Mouse (Mus musculus) hindbrain, postnatal 0 days (tissue): ENCODE measurements around the gene Zfp513. TPM values are rescaled to one million over a fixed set of nuclear protein-coding genes. Genes with fewer than 3 reads are reported as not detected.

Experiments used
- ATAC-seq: fragments of 200-750 bp; cut with Nextera tagmentation; 2 replicates; pipeline ENCODE4 v1.8.0; 2017; ENCODE audit warnings: mild to moderate bottlenecking, moderate TSS enrichment, moderate library complexity
- DNase-seq: peaks from one replicate; pipeline ENCODE4 v3.0.0-alpha.2; 2015; ENCODE audit warnings: low spot score
- H3K27ac ChIP-seq: fragments of 300-500 bp; sonication (generic); 2 replicates; pipeline ENCODE4 v1.5.1; 2014; ENCODE audit warnings: mild to moderate bottlenecking
- H3K27me3 ChIP-seq: fragments of 300-500 bp; sonication (generic); 2 replicates; pipeline ENCODE4 v1.6.1; 2014; ENCODE audit warnings: low read length, mixed read lengths; ENCODE audit not compliant: insufficient read depth
- H3K36me3 ChIP-seq: fragments of 300-500 bp; sonication (generic); 2 replicates; pipeline ENCODE4 v1.6.1; 2014; ENCODE audit warnings: low read length, mixed read lengths; ENCODE audit not compliant: insufficient read depth
- H3K4me1 ChIP-seq: fragments of 300-500 bp; sonication (generic); 2 replicates; pipeline ENCODE4 v1.6.1; 2014; ENCODE audit warnings: antibody characterized with exemption, low read length, mixed read lengths; ENCODE audit not compliant: insufficient read depth
- H3K4me2 ChIP-seq: fragments of 300-500 bp; sonication (generic); 2 replicates; pipeline ENCODE4 v1.6.1; 2014; ENCODE audit warnings: low read depth, mild to moderate bottlenecking, low read length, moderate library complexity, mixed read lengths
- H3K4me3 ChIP-seq: fragments of 300-500 bp; sonication (generic); 2 replicates; pipeline ENCODE4 v1.5.1; 2014; ENCODE audit warnings: low read length
- H3K9ac ChIP-seq: fragments of 300-500 bp; sonication (generic); replicated peaks from 2 replicates; pipeline ENCODE4 v1.6.1; 2014; ENCODE audit warnings: mild to moderate bottlenecking, low read length, moderate library complexity, mixed read lengths
- H3K9me3 ChIP-seq: fragments of 300-500 bp; sonication (generic); 2 replicates; pipeline ENCODE4 v1.6.1; 2016; ENCODE audit warnings: low read length, mixed read lengths
- CTCF ChIP-seq: IDR thresholded peaks from 2 replicates; pipeline ENCODE4 v1.5.1; 2016; ENCODE audit warnings: antibody characterized with exemption, control low read depth, low read depth
- WGBS: fragments of 180-500 bp; shearing (Covaris S2); extraction: QIAGEN DNeasy Blood & Tissue Kit; methylation state at CpG from one replicate; pipeline ENCODE4 v1.1.7; 2014; 5-methylcytosine and 5-hydroxymethylcytosine counted together
- polyA plus RNA-seq: library from polyadenylated mRNA; unstranded; fragments of >200 nt; fragmentation: Nextera tagmentation; extraction: Ambion mirVana; gene quantifications from 2 replicates; pipeline ENCODE4 v1.2.1, GENCODE M21; 2015
- total RNA-seq: library from RNA; depleted of rRNA; stranded (reverse); fragments of >200 nt; gene quantifications from 2 replicates; pipeline ENCODE4 v1.2.3, GENCODE M21; 2014; rRNA removed

Zfp513 gene
- total and polyA plus RNA-seq, 2 experiments from 2014 or later = 9.6 to 11.4 TPM

- DNase-seq (no peak), ATAC-seq (no peak)
- H3K9ac ChIP-seq = no peak overlapping the region
- WGBS = 83% methylated on average over 4 of the region's 4 CpGs
- no peak overlapping the region for H3K4me2 ChIP-seq
- H3K9me3 ChIP-seq = no peaks in the 10 kb centered on the region
- H3K4me3 ChIP-seq = no peak overlapping the region
- H3K36me3 ChIP-seq = no peaks in the 10 kb centered on the region
- H3K27me3 ChIP-seq = no peaks in the 10 kb centered on the region
- 0 out of 2 replicates have a peak, but pooled peaks cover 5% of the 10 kb centered on the region for H3K4me1 ChIP-seq
- no peak overlapping the region for H3K27ac ChIP-seq
- no peak for TF ChIP-seq CTCF
These were observed 52.3 kb downstream of the Zfp513 start for GRCm38 (mm10) chr5:31149781-31150180.

Other genes starting within 250 kb of the Zfp513 start
- gene Preb, start 241.9 kb downstream of the Zfp513 start, total RNA-seq = 43.7 and 49.6 TPM in 2 replicates
- 104 and 106 TPM in 2 replicates for gene Preb, start 241.9 kb downstream of the Zfp513 start, polyA plus RNA-seq
- 0.04 TPM in 1 of 2 replicates, not detected in the other for gene Tcf23, start 233.6 kb downstream of the Zfp513 start, total RNA-seq
- gene Tcf23, start 233.6 kb downstream of the Zfp513 start, polyA plus RNA-seq = 0.06 TPM in 1 of 2 replicates, not detected in the other
- gene Atraid, start 154.0 kb downstream of the Zfp513 start, total RNA-seq = 152 and 155 TPM in 2 replicates
- 240 and 242 TPM in 2 replicates for gene Atraid, start 154.0 kb downstream of the Zfp513 start, polyA plus RNA-seq
- gene Slc5a6, start 153.4 kb downstream of the Zfp513 start, total RNA-seq = 40.9 and 46.7 TPM in 2 replicates
- gene Slc5a6, start 153.4 kb downstream of the Zfp513 start, polyA plus RNA-seq = 27.9 and 33.7 TPM in 2 replicates
- 56.2 and 58.8 TPM in 2 replicates for gene Cad, start 147.5 kb downstream of the Zfp513 start, total RNA-seq
- 8.1 and 9.1 TPM in 2 replicates for gene Cad, start 147.5 kb downstream of the Zfp513 start, polyA plus RNA-seq
- not detected in 2 replicates for gene Dnajc5g, start 96.0 kb downstream of the Zfp513 start, total RNA-seq
- gene Dnajc5g, start 96.0 kb downstream of the Zfp513 start, polyA plus RNA-seq = not detected in 2 replicates
- gene Slc30a3, start 94.1 kb downstream of the Zfp513 start, total RNA-seq = 40.2 and 47.5 TPM in 2 replicates
- 33.5 and 37.2 TPM in 2 replicates for gene Slc30a3, start 94.1 kb downstream of the Zfp513 start, polyA plus RNA-seq
- gene Trim54, start 85.6 kb downstream of the Zfp513 start, total RNA-seq = 0.22 and 0.52 TPM in 2 replicates
- gene Trim54, start 85.6 kb downstream of the Zfp513 start, polyA plus RNA-seq = not detected in 2 replicates
- gene Ucn, start 63.5 kb downstream of the Zfp513 start, total RNA-seq = not detected in 2 replicates
- 0.44 and 0.54 TPM in 2 replicates for gene Ucn, start 63.5 kb downstream of the Zfp513 start, polyA plus RNA-seq
- 66.1 and 75.0 TPM in 2 replicates for gene Mpv17, start 48.1 kb downstream of the Zfp513 start, total RNA-seq
- gene Mpv17, start 48.1 kb downstream of the Zfp513 start, polyA plus RNA-seq = 49.1 and 52.1 TPM in 2 replicates
- gene Gm29609, start 22.4 kb downstream of the Zfp513 start, total RNA-seq = 1.8 and 9.8 TPM in 2 replicates
- 1.9 and 2.9 TPM in 2 replicates for gene Gm29609, start 22.4 kb downstream of the Zfp513 start, polyA plus RNA-seq
- 40.8 and 65.6 TPM in 2 replicates for gene Gtf3c2, start 22.2 kb downstream of the Zfp513 start, total RNA-seq
- 45.1 and 46.1 TPM in 2 replicates for gene Gtf3c2, start 22.2 kb downstream of the Zfp513 start, polyA plus RNA-seq
- gene Snx17, start 9.1 kb downstream of the Zfp513 start, total RNA-seq = 102 and 116 TPM in 2 replicates
- gene Snx17, start 9.1 kb downstream of the Zfp513 start, polyA plus RNA-seq = 112 and 114 TPM in 2 replicates
- gene Eif2b4, start 8.9 kb downstream of the Zfp513 start, total RNA-seq = 28.3 and 31.7 TPM in 2 replicates
- 78.1 and 83.9 TPM in 2 replicates for gene Eif2b4, start 8.9 kb downstream of the Zfp513 start, polyA plus RNA-seq
- gene Ppm1g, start 18.4 kb upstream of the Zfp513 start, total RNA-seq = 67.4 and 90.4 TPM in 2 replicates
- gene Ppm1g, start 18.4 kb upstream of the Zfp513 start, polyA plus RNA-seq = 155 and 157 TPM in 2 replicates
- gene Nrbp1, start 38.6 kb upstream of the Zfp513 start, total RNA-seq = 100 and 124 TPM in 2 replicates
- 134 and 139 TPM in 2 replicates for gene Nrbp1, start 38.6 kb upstream of the Zfp513 start, polyA plus RNA-seq
- 7.0 TPM in 1 of 2 replicates, not detected in the other for gene Gm9970, start 38.9 kb upstream of the Zfp513 start, total RNA-seq
- 0.29 and 0.84 TPM in 2 replicates for gene Gm9970, start 38.9 kb upstream of the Zfp513 start, polyA plus RNA-seq
- gene Krtcap3, start 49.4 kb upstream of the Zfp513 start, total RNA-seq = 2.4 and 3.2 TPM in 2 replicates
- 2.5 and 2.9 TPM in 2 replicates for gene Krtcap3, start 49.4 kb upstream of the Zfp513 start, polyA plus RNA-seq
- gene Ift172, start 88.8 kb upstream of the Zfp513 start, total RNA-seq = 38.2 and 41.8 TPM in 2 replicates
- 16.7 and 18.2 TPM in 2 replicates for gene Ift172, start 88.8 kb upstream of the Zfp513 start, polyA plus RNA-seq
- gene Fndc4, start 93.8 kb upstream of the Zfp513 start, total RNA-seq = 184 and 187 TPM in 2 replicates
- gene Fndc4, start 93.8 kb upstream of the Zfp513 start, polyA plus RNA-seq = 122 TPM in 2 replicates
- 0.89 TPM in 1 of 2 replicates, not detected in the other for gene Gckr, start 95.1 kb upstream of the Zfp513 start, total RNA-seq
- gene Gckr, start 95.1 kb upstream of the Zfp513 start, polyA plus RNA-seq = 0.56 and 0.93 TPM in 2 replicates